Mouse (Mus musculus) intestine, postnatal 0 days (tissue): ENCODE results near the gene Arid5a. TPM values are rescaled to one million over a fixed set of nuclear protein-coding genes. Genes with fewer than 3 reads are reported as not detected.
A peak's percentile ranks its signal among the peaks of the same experiment; 100 is the strongest.

Experiments used
- ATAC-seq: fragments of 200-750 bp; cut with Nextera tagmentation; 2 replicates; pipeline ENCODE4 v1.8.0; 2017; ENCODE audit warnings: mild to moderate bottlenecking, moderate TSS enrichment, moderate library complexity
- H3K27ac ChIP-seq: fragments of 300-500 bp; sonication (generic); 2 replicates; pipeline ENCODE4 v1.5.1; 2014; ENCODE audit warnings: mild to moderate bottlenecking, low read depth, low read length, moderate library complexity
- H3K27me3 ChIP-seq: fragments of 300-500 bp; sonication (generic); replicated peaks from 2 replicates; pipeline ENCODE4 v1.6.1; 2014; ENCODE audit warnings: low read length, mixed read lengths; ENCODE audit not compliant: control insufficient read depth, insufficient read depth
- H3K36me3 ChIP-seq: fragments of 300-500 bp; sonication (generic); 2 replicates; pipeline ENCODE4 v1.6.1; 2014; ENCODE audit warnings: mild to moderate bottlenecking, moderate library complexity; ENCODE audit not compliant: control insufficient read depth, insufficient read depth
- H3K4me1 ChIP-seq: fragments of 300-500 bp; sonication (generic); replicated peaks from 2 replicates; pipeline ENCODE4 v1.6.1; 2014; ENCODE audit warnings: antibody characterized with exemption, low read length, mixed read lengths; ENCODE audit not compliant: control insufficient read depth, insufficient read depth
- H3K4me2 ChIP-seq: fragments of 300-500 bp; sonication (generic); replicated peaks from 2 replicates; pipeline ENCODE4 v1.6.1; 2014; ENCODE audit warnings: low read depth, mild to moderate bottlenecking, moderate library complexity
- H3K4me3 ChIP-seq: fragments of 300-500 bp; sonication (generic); 2 replicates; pipeline ENCODE4 v1.5.1; 2014; ENCODE audit warnings: low read depth, low read length
- H3K9ac ChIP-seq: fragments of 300-500 bp; sonication (generic); 2 replicates; pipeline ENCODE4 v1.6.1; 2014; ENCODE audit warnings: mild to moderate bottlenecking, low read depth, low read length
- H3K9me3 ChIP-seq: fragments of 300-500 bp; sonication (generic); 2 replicates; pipeline ENCODE4 v1.6.1; 2016; ENCODE audit warnings: mixed run types; ENCODE audit not compliant: control insufficient read depth
- CTCF ChIP-seq: sonication (generic); IDR thresholded peaks from 2 replicates; pipeline ENCODE4 v1.5.1; 2016; ENCODE audit warnings: low read depth, mild to moderate bottlenecking, control low read depth, antibody characterized with exemption, moderate library complexity
- WGBS: fragments of 180-500 bp; shearing (Covaris S2); extraction: QIAGEN DNeasy Blood & Tissue Kit; methylation state at CpG from one replicate; pipeline ENCODE4 v1.1.7; 2014; 5-methylcytosine and 5-hydroxymethylcytosine counted together
- polyA plus RNA-seq: library from polyadenylated mRNA; unstranded; fragments of >200 nt; fragmentation: Nextera tagmentation; extraction: Ambion mirVana; gene quantifications from 2 replicates; pipeline ENCODE4 v1.2.1, GENCODE M21; 2015

The Arid5a gene
- polyA plus RNA-seq, 1 experiment from 2014 or later = 3.6 TPM

GRCm38 (mm10) chr1:36299126-36299525 is 8.4 kb upstream of the Arid5a start:
- Histone ChIP-seq H3K36me3 (no peaks in the 10 kb centered on the region), H3K9me3 (no peaks in the 10 kb centered on the region), H3K4me2 (no peak overlapping the region), H3K4me1 (peaks cover 4% of the 10 kb centered on the region), H3K27ac (no peak overlapping the region), H3K4me3 (no peak overlapping the region), H3K9ac (no peak overlapping the region), H3K27me3 (peaks cover 16% of the 10 kb centered on the region; the same call in 1 of the 2 replicates)
- no peak for TF ChIP-seq CTCF
- WGBS = 44% methylated on average over 13 of the region's 13 CpGs
- ATAC-seq = no peak

GRCm38 (mm10) chr1:36299676-36300075 is 7.9 kb upstream of the Arid5a start:
- WGBS = 65% methylated on average over 2 of the region's 2 CpGs
- H3K4me2 ChIP-seq = no peak overlapping the region
- H3K27ac ChIP-seq = no peak overlapping the region
- no peaks in the 10 kb centered on the region for H3K9me3 ChIP-seq
- ATAC-seq = no peak
- H3K27me3 ChIP-seq = peaks cover 16% of the 10 kb centered on the region; the same call in 1 of the 2 replicates
- H3K9ac ChIP-seq = no peak overlapping the region
- peaks cover 4% of the 10 kb centered on the region for H3K4me1 ChIP-seq
- H3K4me3 ChIP-seq = no peak overlapping the region
- no peaks in the 10 kb centered on the region for H3K36me3 ChIP-seq
- TF ChIP-seq CTCF = no peak

- Histone ChIP-seq H3K4me1 (peaks cover 4% of the 10 kb centered on the region), H3K27ac (no peak overlapping the region), H3K4me3 (no peak overlapping the region), H3K9me3 (no peaks in the 10 kb centered on the region), H3K9ac (no peak overlapping the region), H3K27me3 (peaks cover 16% of the 10 kb centered on the region; the same call in 1 of the 2 replicates), H3K36me3 (no peaks in the 10 kb centered on the region), H3K4me2 (no peak overlapping the region)
- 89% methylated on average over 6 of the region's 6 CpGs for WGBS
- no peak for TF ChIP-seq CTCF
- ATAC-seq = no peak
These were observed 7.0 kb upstream of the Arid5a start for GRCm38 (mm10) chr1:36300486-36300885.

GRCm38 (mm10) chr1:36302273-36302672 is 5.3 kb upstream of the Arid5a start:
- no peak overlapping the region for H3K9ac ChIP-seq
- H3K27me3 ChIP-seq = peaks cover 16% of the 10 kb centered on the region; the same call in 1 of the 2 replicates
- no peak overlapping the region for H3K4me3 ChIP-seq
- H3K36me3 ChIP-seq = no peaks in the 10 kb centered on the region
- no peak for ATAC-seq
- no peak overlapping the region for H3K4me2 ChIP-seq
- peaks cover 4% of the 10 kb centered on the region for H3K4me1 ChIP-seq
- TF ChIP-seq CTCF = no peak
- H3K9me3 ChIP-seq = no peaks in the 10 kb centered on the region
- WGBS = 80% methylated on average over 8 of the region's 8 CpGs
- H3K27ac ChIP-seq = no peak overlapping the region

GRCm38 (mm10) chr1:36302957-36303356 is 4.6 kb upstream of the Arid5a start:
- Histone ChIP-seq H3K9ac (0 out of 2 replicates have a peak overlapping the region, but pooled peaks have one; percentile 37), H3K4me3 (peak overlapping the region; percentile 26), H3K4me1 (peaks cover 4% of the 10 kb centered on the region), H3K36me3 (no peaks in the 10 kb centered on the region), H3K9me3 (no peaks in the 10 kb centered on the region), H3K27me3 (peaks cover 14% of the 10 kb centered on the region; the same call in 1 of the 2 replicates), H3K27ac (no peak overlapping the region), H3K4me2 (peak overlapping the region; percentile 71)
- no peak for ATAC-seq
- TF ChIP-seq CTCF = no peak
- WGBS = 23% methylated on average over 9 of the region's 9 CpGs

GRCm38 (mm10) chr1:36303381-36304320 is 3.9 kb upstream of the Arid5a start:
- Histone ChIP-seq H3K36me3 (no peaks in the 10 kb centered on the region), H3K27me3 (peaks cover 10% of the 10 kb centered on the region; the same call in 1 of the 2 replicates), H3K27ac (no peak overlapping the region), H3K4me3 (peak overlapping the region; percentile 26), H3K9ac (0 out of 2 replicates have a peak overlapping the region, but pooled peaks have one; percentile 37), H3K4me2 (peak overlapping the region; percentile 71), H3K4me1 (peaks cover 4% of the 10 kb centered on the region), H3K9me3 (no peaks in the 10 kb centered on the region)
- ATAC-seq = peak; percentile 37
- TF ChIP-seq CTCF = no peak
- WGBS = 9% methylated on average over 29 of the region's 30 CpGs
